Mouse (Mus musculus) testis, adult 2 months (tissue): ENCODE measurements around the gene Cbfa2t3.

Experiments
- CTCF ChIP-seq: fragments of 200-500 bp; IDR thresholded peaks from 2 replicates; pipeline ENCODE4 v1.5.1; 2012; ENCODE audit warnings: low read depth, mild to moderate bottlenecking, inconsistent platforms, low read length, moderate library complexity; ENCODE audit not compliant: control insufficient read depth, insufficient read depth, insufficient replicate concordance
- POLR2A ChIP-seq: fragments of 200-500 bp; IDR thresholded peaks from 2 replicates; pipeline ENCODE4 v1.6.1; 2012; ENCODE audit warnings: low read depth, mild to moderate bottlenecking, inconsistent platforms, low read length, moderate library complexity; ENCODE audit not compliant: control insufficient read depth

- TF ChIP-seq CTCF (no peak), POLR2A (no peak)
Observed at GRCm38 (mm10) chr8:122679325-122679920, 19.5 kb downstream of the Cbfa2t3 start.
